Mouse (Mus musculus) 416B (cell line): Measurements from ENCODE around the gene Sfswap.
"Not testable (repeated sequence)": the region's sequence is repeated elsewhere in the genome, so short reads cannot be mapped to it uniquely, and the experiment has no call there.

Experiments used
- DNase-seq: peaks from one replicate; pipeline ENCODE4 v3.0.0; 2011; ENCODE audit warnings: low read depth

The Sfswap gene

DNA sequence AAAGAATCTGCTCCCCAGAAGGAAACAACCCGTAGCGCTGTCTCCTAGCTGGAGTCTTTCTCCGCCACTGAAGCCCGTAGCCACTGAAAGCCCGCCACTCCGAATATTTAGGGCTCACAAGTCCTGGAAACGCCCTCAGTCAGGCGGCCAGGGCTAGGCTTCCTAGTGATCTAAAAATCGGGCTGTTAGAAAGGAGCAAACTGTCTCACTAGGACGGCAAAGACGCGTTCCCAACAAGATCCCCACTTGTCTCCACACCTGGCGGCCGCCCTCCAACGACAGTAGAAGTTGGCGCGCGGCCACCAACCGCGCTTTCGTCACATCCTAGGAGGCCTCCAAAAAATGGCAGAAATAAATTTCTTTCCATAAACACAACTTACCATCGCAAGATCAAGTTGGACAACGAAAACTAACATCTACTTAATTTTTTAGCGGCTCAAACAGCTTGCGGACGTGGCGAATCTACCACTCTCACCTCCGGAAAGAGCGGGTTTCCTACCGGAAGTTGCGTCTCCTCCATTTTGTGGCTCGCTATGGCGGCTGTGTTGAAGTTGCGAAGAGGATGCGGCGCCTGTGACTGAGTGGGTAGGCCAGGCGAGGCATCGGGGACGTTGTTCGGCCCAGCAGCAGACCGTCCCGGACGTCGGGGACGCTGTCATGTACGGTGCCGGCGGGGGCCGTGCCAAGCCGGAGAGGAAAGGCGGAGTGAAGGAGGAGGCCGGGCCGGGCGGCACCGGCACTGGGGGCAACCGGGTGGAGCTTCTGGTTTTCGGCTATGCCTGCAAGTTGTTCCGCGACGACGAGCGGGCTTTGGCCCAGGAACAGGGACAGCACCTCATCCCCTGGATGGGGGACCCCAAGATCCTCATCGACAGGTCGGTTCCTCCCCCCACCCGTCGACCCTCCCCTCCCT lies at the start of gene Sfswap:
Gene Sfswap (plus strand): TSS at position 500 of the 913 bp plus-strand sequence.
- DNase-seq = peak; percentile 91

DNA sequence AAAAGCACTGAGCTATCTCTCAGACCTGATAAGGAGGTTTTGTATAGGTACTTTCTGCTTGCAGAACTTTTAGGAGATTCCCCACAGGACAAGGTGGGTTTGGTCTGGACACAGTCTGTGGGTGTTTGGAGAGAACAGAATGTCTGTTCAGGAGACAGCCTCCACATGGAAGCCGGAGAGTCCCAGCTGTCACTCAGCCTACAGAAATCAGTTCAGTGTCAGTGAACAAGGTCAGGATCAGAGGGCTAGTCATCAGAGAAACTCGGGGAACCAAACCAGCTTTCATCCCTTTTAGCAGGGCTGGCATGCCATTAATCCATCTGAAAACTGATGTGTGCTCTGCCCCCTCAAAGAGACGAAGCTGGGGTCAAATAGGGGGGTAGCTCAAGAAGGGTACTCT lies 48.5 kb upstream of the Sfswap start:
- no peak for DNase-seq

DNA sequence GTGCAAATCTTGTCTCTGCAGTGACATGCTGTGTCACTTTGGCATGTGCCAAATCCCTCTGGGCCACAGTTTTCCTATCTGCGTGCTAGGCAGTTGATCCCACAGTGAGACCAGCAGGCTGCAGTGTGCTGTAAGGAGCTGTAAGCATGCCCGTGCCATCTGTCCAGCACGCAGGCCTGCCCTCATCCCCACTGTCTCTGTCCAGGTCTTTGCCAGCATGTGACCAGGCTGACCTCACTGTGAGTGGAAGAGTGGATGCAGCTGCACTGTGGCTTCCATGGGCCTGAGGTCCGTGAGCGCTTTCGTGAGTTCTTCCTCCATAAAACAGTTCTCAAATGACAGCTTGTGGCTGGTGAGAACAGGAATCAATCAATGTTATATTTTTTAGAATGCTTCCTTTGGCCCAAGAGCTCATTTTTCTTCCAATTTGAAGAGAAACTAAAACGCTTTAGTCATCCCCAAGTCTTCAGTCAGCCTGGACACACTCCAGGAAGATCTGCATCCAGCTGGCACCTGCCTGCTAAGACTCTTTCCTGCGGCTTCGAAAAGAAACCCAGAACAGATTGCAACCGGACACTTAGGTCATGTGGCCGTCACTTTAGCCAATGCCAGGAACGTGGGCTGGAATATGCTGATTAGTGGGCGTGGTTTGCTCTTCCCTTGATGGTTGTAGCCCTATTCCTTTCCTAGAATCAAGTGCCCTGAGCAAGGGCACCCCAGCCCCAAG lies 46.1 kb upstream of the Sfswap start:
- peak; percentile 87 for DNase-seq

DNA sequence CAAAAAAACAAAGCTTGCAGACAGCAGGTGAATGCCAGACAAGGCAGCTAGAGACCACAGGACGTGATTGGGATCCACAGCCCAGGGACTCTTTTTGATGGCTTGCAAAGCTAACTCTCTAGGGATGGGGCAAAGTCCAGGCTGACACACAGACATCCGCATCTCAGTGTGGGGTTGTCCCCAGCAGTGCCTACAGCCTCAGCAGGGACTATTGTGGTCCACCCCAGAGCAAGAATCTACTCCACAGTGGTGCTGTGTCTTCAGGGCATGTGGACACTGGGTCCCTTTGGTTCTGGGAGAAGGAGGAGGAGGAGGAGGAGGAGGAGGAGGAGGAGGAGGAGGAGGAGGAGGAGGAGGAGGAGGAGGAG lies 45.5 kb upstream of the Sfswap start:
- no peak for DNase-seq

DNA sequence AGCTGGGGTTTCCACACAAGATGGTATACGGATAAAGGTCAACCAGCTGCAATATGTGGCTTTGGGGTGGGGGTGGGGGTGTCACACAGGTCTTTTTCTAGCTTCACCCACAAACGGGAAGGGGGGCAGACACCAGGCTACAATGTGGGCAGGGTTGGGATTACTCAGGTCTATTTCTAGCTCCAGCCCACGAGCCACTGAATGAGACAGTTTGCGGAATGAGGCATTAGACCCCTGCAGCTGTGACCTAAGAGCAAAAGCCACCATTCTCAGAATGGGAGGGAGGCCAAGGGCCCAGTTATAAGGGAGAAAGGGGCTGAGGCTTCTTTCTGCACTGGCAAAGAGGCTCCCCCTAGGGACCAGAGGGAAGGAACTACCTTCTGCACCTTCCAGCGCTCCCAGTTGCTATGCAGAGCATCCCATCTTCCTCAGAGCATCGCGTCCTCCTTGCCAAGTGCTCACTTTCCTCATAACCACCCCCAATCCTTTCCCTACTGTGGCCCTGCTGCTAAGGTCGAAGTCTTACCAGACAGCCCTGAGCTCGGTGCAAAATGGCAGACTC lies 44.4 kb upstream of the Sfswap start:
- DNase-seq = peak; percentile 3

DNA sequence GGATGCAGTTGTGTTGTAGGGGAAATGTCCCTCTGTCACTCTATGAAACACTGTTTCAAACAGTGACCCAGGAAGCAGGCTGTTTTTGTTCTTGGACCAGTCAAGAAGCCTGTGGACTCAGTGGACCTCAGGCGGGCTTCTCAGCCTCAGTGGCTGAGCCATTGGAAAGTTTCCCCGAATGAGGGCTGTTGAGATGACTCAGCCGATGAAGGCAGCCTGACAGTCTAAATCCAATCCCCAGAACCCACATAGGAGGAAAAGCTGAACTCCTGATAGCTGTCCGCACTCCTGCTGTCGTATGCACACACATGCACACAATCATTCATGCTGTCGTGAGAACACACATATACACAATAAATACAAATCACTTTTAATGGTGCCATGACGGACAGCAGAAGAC lies 42.9 kb upstream of the Sfswap start:
- no peak for DNase-seq

- no peak for DNase-seq
These were observed 42.5 kb upstream of the Sfswap start for GRCm38 (mm10) chr5:129458541-129458940.

- DNase-seq = no peak
These were observed 40.1 kb upstream of the Sfswap start for GRCm38 (mm10) chr5:129460798-129461476.

DNA sequence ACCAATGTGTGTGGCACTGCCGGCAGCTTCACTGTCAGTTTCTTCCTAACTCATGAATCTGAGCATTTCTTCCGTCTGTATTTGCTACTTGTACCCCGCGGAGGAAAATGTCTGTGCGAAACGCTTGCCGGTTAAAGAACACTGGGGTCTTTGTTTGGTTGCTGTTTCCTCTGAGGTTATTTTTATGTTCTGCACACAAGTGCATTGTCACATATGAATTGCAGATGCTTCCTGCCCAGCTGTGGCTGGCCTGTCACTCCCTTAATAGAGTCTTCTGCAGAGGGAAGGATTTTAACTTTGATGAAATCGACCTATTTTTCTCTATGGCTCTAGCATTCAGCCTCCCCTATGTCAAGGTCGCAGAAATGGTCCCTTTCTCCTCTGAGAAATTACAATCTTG lies 37.4 kb upstream of the Sfswap start:
- not testable (repeated sequence) for DNase-seq

GRCm38 (mm10) chr5:129465788-129466187 lies 35.2 kb upstream of the Sfswap start:
- DNase-seq = no peak

DNA sequence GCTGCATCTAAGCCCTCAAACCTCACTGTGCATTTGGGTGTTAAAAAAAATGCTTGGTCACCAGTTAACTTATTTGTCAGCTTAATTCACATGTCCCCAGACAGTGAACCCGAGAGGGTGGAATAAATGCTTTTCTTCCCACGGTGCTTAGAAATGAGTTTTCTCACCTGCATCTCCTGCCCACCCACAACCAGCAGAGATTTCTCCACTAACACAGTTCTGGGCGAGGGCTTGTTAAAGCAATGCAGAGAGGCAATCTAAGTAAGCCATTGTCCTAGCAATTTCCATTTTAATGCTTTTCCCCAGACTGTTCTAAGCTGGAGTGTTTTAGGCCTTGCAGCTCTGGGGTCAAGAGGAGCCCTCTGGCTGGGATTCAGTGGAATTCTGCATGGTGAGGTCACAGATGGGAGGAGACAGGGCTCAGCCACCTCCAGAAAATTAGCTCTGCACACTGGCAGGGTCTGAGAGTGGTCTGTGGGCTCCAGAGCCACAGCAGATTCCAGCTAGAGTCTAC lies 25.4 kb upstream of the Sfswap start:
- no peak for DNase-seq

DNA sequence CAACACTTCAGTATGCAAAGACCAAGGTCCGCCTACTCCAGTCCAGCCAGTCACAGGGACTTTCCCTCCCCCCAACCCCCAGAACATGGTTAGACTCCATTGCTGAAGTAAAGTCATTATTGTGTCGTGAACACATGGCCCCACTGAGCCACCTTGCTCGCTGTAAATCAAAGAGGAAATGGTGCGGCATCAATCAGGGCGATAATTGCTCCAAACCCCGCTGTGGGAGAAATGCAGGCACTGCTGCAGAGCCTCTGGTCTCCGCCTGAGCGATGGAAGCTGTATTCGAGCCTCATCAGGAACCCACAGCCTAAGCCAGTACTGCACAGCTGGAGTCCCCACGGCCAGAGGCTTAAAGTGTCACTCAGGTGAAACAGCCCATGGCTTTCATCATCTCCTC lies 11.1 kb upstream of the Sfswap start:
- no peak for DNase-seq

DNA sequence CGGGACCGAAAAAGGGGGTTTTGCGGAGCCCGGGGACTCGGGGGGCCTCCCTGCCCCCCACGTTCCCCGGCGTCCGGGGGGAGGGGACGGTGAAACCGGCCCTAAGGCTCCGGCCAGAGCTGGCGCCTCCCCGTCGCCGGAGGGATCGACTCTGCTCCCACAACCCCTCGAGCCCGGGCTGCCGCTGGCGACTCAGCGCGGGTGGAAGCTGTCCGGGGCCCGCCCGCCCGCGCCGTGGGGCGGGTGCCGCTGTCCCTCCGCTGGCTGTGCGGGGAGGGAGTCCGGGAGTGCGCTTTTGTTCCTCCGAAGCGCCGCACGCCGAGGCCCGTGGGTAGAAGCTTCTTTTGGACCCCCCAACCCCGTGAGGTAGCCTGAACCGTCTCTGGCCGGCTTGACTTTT lies 650 bp downstream of the Sfswap start:
- no peak for DNase-seq

DNA sequence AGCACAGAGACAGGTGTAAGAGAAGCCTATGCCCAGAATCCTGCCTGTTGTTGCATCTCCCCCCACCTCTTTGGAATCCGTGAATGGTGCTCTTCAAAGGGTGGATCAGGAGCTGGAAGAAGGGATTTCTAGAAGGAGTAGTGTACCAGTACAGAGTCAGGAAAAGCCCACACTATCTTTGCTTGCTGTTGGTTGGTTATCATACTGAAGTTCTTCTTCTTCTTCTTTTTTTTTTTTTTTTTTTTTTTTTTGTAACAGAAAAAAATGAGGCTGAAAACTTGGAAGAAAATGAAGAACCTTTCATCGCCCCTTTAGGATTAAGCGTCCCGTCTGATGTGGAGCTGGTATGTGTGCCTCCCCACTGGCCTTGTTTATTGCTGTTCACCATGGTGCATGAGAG lies 5.9 kb downstream of the Sfswap start:
- DNase-seq = no peak

- DNase-seq = peak; percentile 93
These were observed 17.2 kb downstream of the Sfswap start for GRCm38 (mm10) chr5:129518180-129518579.

- DNase-seq = no peak
These were observed 17.8 kb downstream of the Sfswap start for GRCm38 (mm10) chr5:129518786-129519185.

DNA sequence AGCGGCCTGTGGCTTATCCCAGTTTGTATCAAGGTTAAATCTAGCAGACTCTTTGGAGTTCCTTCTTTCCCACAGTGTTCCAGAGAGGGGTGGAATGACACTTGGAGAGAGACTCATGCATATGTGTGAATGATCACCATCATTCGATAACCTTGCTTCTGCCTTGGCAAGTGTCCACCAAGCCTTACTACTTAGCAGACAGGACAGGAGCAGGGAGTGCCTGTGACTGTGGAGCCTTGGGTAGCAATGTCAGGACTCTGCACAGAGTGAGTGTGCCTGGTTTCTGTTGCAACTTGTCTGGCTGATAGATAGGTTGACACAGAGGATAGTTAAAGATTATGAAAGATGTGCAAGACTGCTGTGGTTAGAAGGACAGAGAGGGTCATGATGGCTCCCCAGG lies 18.6 kb downstream of the Sfswap start:
- DNase-seq = peak; percentile 32

GRCm38 (mm10) chr5:129521501-129521900 lies 20.5 kb downstream of the Sfswap start:
- DNase-seq = peak; percentile 62

DNA sequence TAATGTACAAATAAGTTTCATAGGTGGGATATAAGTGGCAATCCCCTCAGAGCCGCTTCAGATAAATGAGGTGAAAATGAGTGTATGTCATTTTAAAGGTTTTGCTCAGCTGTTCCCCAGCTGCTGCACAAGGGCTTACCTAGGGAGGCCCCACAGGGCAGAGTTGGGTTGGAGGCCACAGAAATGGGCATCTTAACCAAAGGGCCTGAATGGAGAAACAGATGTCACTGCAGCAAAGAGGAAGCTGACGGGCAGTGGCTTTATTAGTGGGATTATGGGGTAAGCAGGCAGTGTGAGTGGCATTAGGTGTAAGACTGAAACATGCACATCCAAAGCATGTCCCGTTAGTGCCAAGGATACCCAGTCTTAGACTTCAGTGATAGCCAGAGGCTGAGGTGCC lies 20.9 kb downstream of the Sfswap start:
- peak; percentile 61 for DNase-seq

- DNase-seq = no peak
These were observed 22.1 kb downstream of the Sfswap start for GRCm38 (mm10) chr5:129523166-129523565.

DNA sequence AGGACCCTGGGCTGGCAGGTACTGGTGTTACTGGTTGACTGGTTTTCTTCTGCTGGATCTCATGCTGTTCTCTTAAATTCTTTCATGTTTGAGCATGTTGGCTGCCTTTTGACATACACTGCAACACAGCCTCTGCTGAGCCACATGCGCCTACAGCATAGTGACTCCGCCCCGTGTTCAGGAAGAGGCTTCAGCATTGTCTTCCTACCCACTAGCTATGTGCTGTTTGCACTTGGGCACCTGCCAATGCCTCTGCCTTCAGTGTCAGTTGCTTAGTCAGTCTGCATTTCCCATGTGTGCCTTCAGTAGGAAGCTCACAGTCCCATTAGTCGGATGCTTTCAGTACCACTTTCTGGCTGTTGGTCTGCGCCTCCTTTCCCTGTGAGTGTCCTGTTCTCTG lies 23.7 kb downstream of the Sfswap start:
- peak; percentile 96 for DNase-seq

- DNase-seq = no peak
These were observed 26.1 kb downstream of the Sfswap start for GRCm38 (mm10) chr5:129527162-129527561.
